Mouse (Mus musculus): ENCODE measurements around the gene Aqp8. TPM values are rescaled to one million over a fixed set of nuclear protein-coding genes. Genes with fewer than 3 reads are reported as not detected.

Gene Aqp8
- total and polyA plus RNA-seq, 2 experiments from 2014 or later, result 1.0 to 2.9 TPM

DNA sequence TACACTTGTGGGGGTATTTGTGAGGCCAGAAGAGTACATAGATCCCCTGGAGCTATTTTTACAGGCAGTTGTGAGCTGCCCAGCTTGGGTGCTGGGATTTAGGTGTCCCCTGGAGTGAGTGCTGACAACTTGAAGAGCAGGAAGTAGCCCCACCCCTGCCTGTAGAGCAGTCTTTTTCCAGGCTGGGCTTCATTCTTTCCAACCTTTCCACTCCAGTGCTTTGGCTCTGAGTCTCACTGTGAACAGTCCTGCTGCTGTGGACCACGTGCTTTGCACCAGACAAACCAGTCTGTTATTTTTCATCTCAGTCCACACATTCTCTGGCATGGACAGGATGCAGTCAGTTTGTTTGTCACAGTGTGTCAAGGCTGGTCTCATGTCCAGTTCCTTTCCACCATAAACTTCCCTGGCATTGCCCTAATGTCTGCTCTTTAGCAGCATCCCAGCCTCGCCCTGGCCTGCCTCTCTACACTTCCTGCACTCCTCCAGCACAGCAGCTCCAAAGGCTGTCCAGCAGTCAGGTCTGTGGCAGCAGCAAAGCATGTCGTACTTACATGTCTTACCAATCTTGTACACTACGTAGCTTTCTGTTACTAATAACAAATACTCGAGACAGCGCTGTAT, 36.8 kb upstream of the Aqp8 start:
- H3K4me3 ChIP-seq (ENCODE audit: low read depth, low read length), result no peak overlapping the region
- DNase-seq (ENCODE audit: low spot score) (no peak), ATAC-seq (ENCODE audit: insufficient read depth, low read depth) (peak; percentile 33)
- no peaks in the 10 kb centered on the region for H3K27me3 ChIP-seq (ENCODE audit: control insufficient read depth, insufficient read depth, low read length)
- no peak overlapping the region for H3K9ac ChIP-seq (replicated peaks; ENCODE audit: low read depth, low read length)
- peaks cover 28% of the 10 kb centered on the region for H3K36me3 ChIP-seq (replicated peaks; ENCODE audit: control insufficient read depth, insufficient read depth, low read length)
- WGBS, result 66% methylated on average over 6 of the region's 6 CpGs
- H3K27ac ChIP-seq (ENCODE audit: low read depth), result no peak overlapping the region
- no peaks in the 10 kb centered on the region; the same call in 1 of the 2 replicates for H3K4me1 ChIP-seq (ENCODE audit: control insufficient read depth, insufficient read depth)
- no peaks in the 10 kb centered on the region for H3K9me3 ChIP-seq (replicated peaks; ENCODE audit: control insufficient read depth, low read length)
- TF ChIP-seq EP300 (IDR thresholded peaks at IDR 0.05; ENCODE audit: low read depth), result no peak
- no peak for TF ChIP-seq CTCF (IDR thresholded peaks at IDR 0.05; ENCODE audit: low read depth)
- no peak overlapping the region for H3K4me2 ChIP-seq (ENCODE audit: low read depth, low read length)

- DNase-seq (ENCODE audit: low spot score) (no peak), ATAC-seq (ENCODE audit: insufficient read depth, low read depth) (no peak)
- H3K27ac ChIP-seq (ENCODE audit: low read depth), result no peak overlapping the region
- no peak overlapping the region for H3K9ac ChIP-seq (replicated peaks; ENCODE audit: low read depth, low read length)
- no peaks in the 10 kb centered on the region for H3K9me3 ChIP-seq (replicated peaks; ENCODE audit: control insufficient read depth, low read length)
- no peak for TF ChIP-seq CTCF (IDR thresholded peaks at IDR 0.05; ENCODE audit: low read depth)
- TF ChIP-seq EP300 (IDR thresholded peaks at IDR 0.05; ENCODE audit: low read depth), result no peak
- H3K4me3 ChIP-seq (ENCODE audit: low read depth, low read length), result no peak overlapping the region
- no peaks in the 10 kb centered on the region for H3K27me3 ChIP-seq (ENCODE audit: control insufficient read depth, insufficient read depth, low read length)
- WGBS, result 76% methylated on average over 8 of the region's 8 CpGs
- H3K36me3 ChIP-seq (replicated peaks; ENCODE audit: control insufficient read depth, insufficient read depth, low read length), result peaks cover 13% of the 10 kb centered on the region; the same call in 1 of the 2 replicates
- H3K4me2 ChIP-seq (ENCODE audit: low read depth, low read length), result no peak overlapping the region
- no peaks in the 10 kb centered on the region; the same call in 1 of the 2 replicates for H3K4me1 ChIP-seq (ENCODE audit: control insufficient read depth, insufficient read depth)
Observed at GRCm38 (mm10) chr7:123429624-123430410, 32.3 kb upstream of the Aqp8 start.

- Histone ChIP-seq H3K4me2 (ENCODE audit: low read depth, low read length) (no peak overlapping the region), H3K27me3 (ENCODE audit: control insufficient read depth, insufficient read depth, low read length) (no peaks in the 10 kb centered on the region), H3K9me3 (replicated peaks; ENCODE audit: control insufficient read depth, low read length) (no peaks in the 10 kb centered on the region), H3K4me1 (ENCODE audit: control insufficient read depth, insufficient read depth) (no peaks in the 10 kb centered on the region; the same call in 1 of the 2 replicates), H3K9ac (replicated peaks; ENCODE audit: low read depth, low read length) (no peak overlapping the region), H3K36me3 (replicated peaks; ENCODE audit: control insufficient read depth, insufficient read depth, low read length) (peaks cover 13% of the 10 kb centered on the region; the same call in 1 of the 2 replicates), H3K27ac (ENCODE audit: low read depth) (no peak overlapping the region), H3K4me3 (ENCODE audit: low read depth, low read length) (no peak overlapping the region)
- 80% methylated on average over 4 of the region's 4 CpGs for WGBS
- DNase-seq (ENCODE audit: low spot score) (no peak), ATAC-seq (ENCODE audit: insufficient read depth, low read depth) (no peak)
- TF ChIP-seq EP300 (IDR thresholded peaks at IDR 0.05; ENCODE audit: low read depth) (no peak), CTCF (IDR thresholded peaks at IDR 0.05; ENCODE audit: low read depth) (no peak)
Observed at GRCm38 (mm10) chr7:123430411-123430705, 31.7 kb upstream of the Aqp8 start.

GRCm38 (mm10) chr7:123431206-123431605, 30.9 kb upstream of the Aqp8 start:
- WGBS, result 72% methylated on average over 4 of the region's 4 CpGs
- Histone ChIP-seq H3K27me3 (ENCODE audit: control insufficient read depth, insufficient read depth, low read length) (no peaks in the 10 kb centered on the region), H3K4me3 (ENCODE audit: low read depth, low read length) (no peak overlapping the region), H3K9ac (replicated peaks; ENCODE audit: low read depth, low read length) (no peak overlapping the region), H3K27ac (ENCODE audit: low read depth) (no peak overlapping the region), H3K9me3 (replicated peaks; ENCODE audit: control insufficient read depth, low read length) (no peaks in the 10 kb centered on the region), H3K4me1 (ENCODE audit: control insufficient read depth, insufficient read depth) (no peaks in the 10 kb centered on the region), H3K36me3 (replicated peaks; ENCODE audit: control insufficient read depth, insufficient read depth, low read length) (peaks cover 13% of the 10 kb centered on the region; the same call in 1 of the 2 replicates), H3K4me2 (ENCODE audit: low read depth, low read length) (no peak overlapping the region)
- TF ChIP-seq CTCF (IDR thresholded peaks at IDR 0.05; ENCODE audit: low read depth), result no peak
- TF ChIP-seq EP300 (IDR thresholded peaks at IDR 0.05; ENCODE audit: low read depth), result no peak
- ATAC-seq (ENCODE audit: insufficient read depth, low read depth) (no peak), DNase-seq (ENCODE audit: low spot score) (no peak)

DNA sequence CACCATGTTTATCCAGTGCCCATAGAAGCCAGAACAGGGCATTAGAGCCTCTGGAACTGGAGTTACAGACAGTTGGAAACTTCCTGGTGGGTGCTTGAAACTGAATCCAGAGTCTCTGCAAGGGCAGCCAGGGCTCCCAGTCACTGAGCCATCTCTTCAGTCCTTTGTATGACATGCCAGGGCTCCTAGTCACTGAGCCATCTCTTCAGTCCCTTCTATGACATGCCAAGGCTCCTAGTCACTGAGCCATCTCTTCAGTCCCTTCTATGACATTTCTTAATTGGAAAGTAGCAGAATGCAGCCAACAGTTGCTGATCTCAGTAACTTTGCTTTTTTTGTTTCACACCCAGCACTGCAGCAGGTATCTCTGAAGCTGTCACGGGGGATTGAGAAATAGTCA, 20.0 kb upstream of the Aqp8 start:
- Histone ChIP-seq H3K36me3 (replicated peaks; ENCODE audit: control insufficient read depth, insufficient read depth, low read length) (no peaks in the 10 kb centered on the region), H3K4me3 (ENCODE audit: low read depth, low read length) (no peak overlapping the region), H3K27me3 (ENCODE audit: control insufficient read depth, insufficient read depth, low read length) (no peaks in the 10 kb centered on the region), H3K4me1 (ENCODE audit: control insufficient read depth, insufficient read depth) (no peaks in the 10 kb centered on the region), H3K9ac (replicated peaks; ENCODE audit: low read depth, low read length) (no peak overlapping the region), H3K9me3 (replicated peaks; ENCODE audit: control insufficient read depth, low read length) (peaks cover 8% of the 10 kb centered on the region; the same call in 1 of the 2 replicates), H3K27ac (ENCODE audit: low read depth) (no peak overlapping the region), H3K4me2 (ENCODE audit: low read depth, low read length) (no peak overlapping the region)
- TF ChIP-seq EP300 (IDR thresholded peaks at IDR 0.05; ENCODE audit: low read depth) (no peak), CTCF (IDR thresholded peaks at IDR 0.05; ENCODE audit: low read depth) (no peak)
- DNase-seq (ENCODE audit: low spot score), result no peak
- no peak for ATAC-seq (ENCODE audit: insufficient read depth, low read depth)
- WGBS, result 55% methylated on average over 1 of the region's 1 CpGs

All from heart, postnatal 0 days (tissue).